Mouse (Mus musculus) ES-E14 (cell line): ENCODE results near the gene Gfer. TPM values are rescaled to one million over a fixed set of nuclear protein-coding genes. Genes with fewer than 3 reads are reported as not detected.

Experiments used
- DNase-seq: peaks from one replicate; pipeline ENCODE4 v3.0.0-alpha.2; 2013; ENCODE audit warnings: low read depth, low spot score
- H3K27ac ChIP-seq: 2 replicates; pipeline ENCODE4 v1.5.1; 2012; ENCODE audit warnings: low read depth, mild to moderate bottlenecking, low read length, moderate library complexity, mixed read lengths; ENCODE audit not compliant: poor library complexity, insufficient read depth, severe bottlenecking
- H3K36me3 ChIP-seq: 2 replicates; pipeline ENCODE4 v1.6.1; 2012; ENCODE audit warnings: mild to moderate bottlenecking, low read length, moderate library complexity, mixed read lengths; ENCODE audit not compliant: control insufficient read depth, poor library complexity, insufficient read depth, severe bottlenecking
- H3K4me1 ChIP-seq, 2 experiments: fragments of 150-350 bp in 1 of 2; sonication (generic) in 1 of 2; 2 replicates each; pipeline ENCODE4 v1.6.1; 2012; ENCODE audit warnings: low read length in 2 of 2, mild to moderate bottlenecking in 1 of 2, mixed read lengths in 1 of 2; ENCODE audit not compliant: control insufficient read depth in 2 of 2, insufficient read depth in 2 of 2, poor library complexity in 1 of 2
- H3K4me3 ChIP-seq, 2 experiments: fragments of 150-350 bp in 1 of 2; sonication (generic) in 1 of 2; 2 replicates each; pipeline ENCODE4 v1.5.1; 2012; ENCODE audit warnings: low read length in 2 of 2, low read depth in 1 of 2, mild to moderate bottlenecking in 1 of 2, mixed read lengths in 1 of 2; ENCODE audit not compliant: insufficient read depth in 1 of 2, poor library complexity in 1 of 2, severe bottlenecking in 1 of 2
- H3K9ac ChIP-seq: 2 replicates; pipeline ENCODE4 v1.6.1; 2012; ENCODE audit warnings: low read depth, mild to moderate bottlenecking, low read length, mixed read lengths; ENCODE audit not compliant: poor library complexity, insufficient read depth, severe bottlenecking
- H3K9me3 ChIP-seq: fragments of 150-350 bp; sonication (generic); 2 replicates; pipeline ENCODE4 v1.6.1; 2012; ENCODE audit warnings: low read depth, mild to moderate bottlenecking, low read length; ENCODE audit not compliant: control insufficient read depth, insufficient read depth
- CHD2 ChIP-seq: IDR thresholded peaks from 2 replicates; pipeline ENCODE4 v1.6.1; 2014; ENCODE audit warnings: mild to moderate bottlenecking, low read depth, low read length, inconsistent platforms
- HCFC1 ChIP-seq: IDR thresholded peaks from 2 replicates; pipeline ENCODE4 v1.6.1; 2012; ENCODE audit warnings: low read length, inconsistent platforms, borderline replicate concordance; ENCODE audit not compliant: insufficient read depth
- MAFK ChIP-seq: IDR thresholded peaks from 2 replicates; pipeline ENCODE4 v1.6.1; 2014; ENCODE audit warnings: mild to moderate bottlenecking, low read depth, low read length, inconsistent platforms; ENCODE audit not compliant: insufficient read depth
- ZC3H11A ChIP-seq: IDR thresholded peaks from 2 replicates; pipeline ENCODE4 v1.6.1; 2012; ENCODE audit warnings: low read depth, mild to moderate bottlenecking, inconsistent platforms, low read length, borderline replicate concordance
- ZNF384 ChIP-seq: IDR thresholded peaks from 2 replicates; pipeline ENCODE4 v1.6.1; 2012; ENCODE audit warnings: low read depth, low read length, inconsistent platforms
- in situ Hi-C, 2 experiments: fragments of 600-800 bp; cut with MboI; formaldehyde crosslinking; loops; one replicate each; pipeline ENCODE4 v1.15.1; 2025; ENCODE audit warnings: low sequenced_read_pairs in 2 of 2, inconsistent platforms in 1 of 2; ENCODE audit not compliant: unreplicated experiment in 2 of 2
- total RNA-seq: library from RNA; depleted of rRNA; stranded (reverse); fragments of 300-350 nt; gene quantifications from 2 replicates; pipeline ENCODE4 v1.2.3, GENCODE M21; 2012

The Gfer gene
- total RNA-seq, 1 experiment: 61.8 TPM

DNA sequence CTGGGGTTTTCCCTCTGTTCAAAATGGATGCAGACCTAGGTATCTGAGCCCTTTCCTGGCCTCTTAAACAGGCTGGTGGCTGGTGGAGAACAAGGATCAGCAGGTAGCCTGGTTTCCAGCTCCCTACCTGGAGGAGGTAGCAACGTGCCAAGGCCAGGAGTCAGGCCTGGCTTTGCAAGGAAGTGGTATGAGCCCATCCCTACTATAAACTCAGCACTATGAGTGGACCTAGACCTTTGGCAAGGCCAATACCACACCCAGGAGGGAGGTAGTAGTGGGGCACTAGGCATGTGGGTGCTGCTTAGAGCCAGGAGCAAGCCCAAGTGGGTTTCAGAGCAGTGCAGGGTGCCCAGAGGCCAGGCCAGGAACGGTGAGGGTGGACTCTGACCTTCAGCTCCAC lies 3.5 kb upstream of the Gfer start:
- Histone ChIP-seq H3K36me3 (peaks cover 44% of the 10 kb centered on the region), H3K27ac (no peak overlapping the region), H3K4me1 (peaks cover 11 to 13% of the 10 kb centered on the region in 2 experiments), H3K4me3 (no peak overlapping the region), H3K9ac (no peak overlapping the region), H3K9me3 (no peaks in the 10 kb centered on the region)
- TF ChIP-seq ZC3H11A (no peak), ZNF384 (no peak), CHD2 (no peak), MAFK (no peak), HCFC1 (no peak)
- in situ Hi-C loops: no loop called here
- DNase-seq: no peak

DNA sequence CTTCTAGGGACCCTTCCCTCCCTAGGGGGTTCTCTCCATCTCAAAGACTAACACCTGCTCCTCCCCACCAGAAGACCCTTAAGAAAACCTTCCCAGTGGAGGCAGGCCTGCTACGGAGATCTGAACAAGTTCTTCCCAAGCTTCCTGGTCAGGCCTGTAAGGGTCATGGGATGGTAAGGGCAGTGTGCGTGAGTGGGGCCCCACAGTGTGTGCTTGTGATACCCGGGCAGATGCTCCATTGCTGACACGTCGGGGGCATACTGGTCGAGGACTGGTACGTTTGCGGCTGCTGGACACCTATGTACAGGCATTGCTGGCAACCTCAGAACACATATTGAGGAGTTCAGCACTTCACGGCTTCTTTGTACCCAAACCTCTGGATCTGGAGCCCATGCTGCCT lies 2.8 kb upstream of the Gfer start:
- Histone ChIP-seq H3K9ac (peak overlapping the region; percentile 2; the same call in 1 of the 2 replicates), H3K4me3 (no peak overlapping the region), H3K4me1 (peaks cover 11 to 13% of the 10 kb centered on the region in 2 experiments), H3K9me3 (no peaks in the 10 kb centered on the region), H3K27ac (peak overlapping the region; percentile 55; the same call in 1 of the 2 replicates), H3K36me3 (peaks cover 40% of the 10 kb centered on the region)
- in situ Hi-C loops: no loop called here
- TF ChIP-seq HCFC1: no peak
- no peak for TF ChIP-seq ZNF384
- no peak for TF ChIP-seq CHD2
- no peak for TF ChIP-seq ZC3H11A
- TF ChIP-seq MAFK: no peak
- no peak for DNase-seq

DNA sequence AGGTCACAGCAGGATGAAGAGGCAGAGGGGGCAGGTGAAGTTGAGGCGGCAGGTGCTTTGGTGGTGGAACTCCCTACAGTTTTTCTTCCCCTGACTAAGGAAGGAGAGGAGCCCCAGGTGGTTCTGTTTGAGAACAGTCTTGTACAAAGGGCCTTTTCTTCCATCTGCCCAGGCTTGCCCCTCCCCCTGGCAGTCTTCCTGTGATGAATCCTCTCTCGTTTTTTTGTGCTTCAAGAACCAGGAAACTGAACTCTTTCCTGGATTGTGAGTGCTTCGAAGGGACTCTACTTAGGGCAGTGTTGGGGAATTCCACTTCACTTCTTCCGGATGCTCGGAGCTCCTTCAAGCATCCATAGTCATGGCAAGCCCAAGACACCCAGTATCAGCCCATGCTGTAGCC lies 2.0 kb upstream of the Gfer start:
- H3K9ac ChIP-seq: peak overlapping the region; percentile 2; the same call in 1 of the 2 replicates
- H3K27ac ChIP-seq: peak overlapping the region; percentile 55
- H3K4me1 ChIP-seq: peaks cover 11 to 13% of the 10 kb centered on the region in 2 experiments
- H3K4me3 ChIP-seq: peak overlapping the region in 1 of 2 experiments; percentile 27; a peak in 2 of 4 replicates
- H3K36me3 ChIP-seq: peaks cover 41% of the 10 kb centered on the region
- TF ChIP-seq ZNF384 (no peak), MAFK (no peak), HCFC1 (no peak), CHD2 (no peak), ZC3H11A (no peak)
- in situ Hi-C loops: no loop called here
- no peaks in the 10 kb centered on the region for H3K9me3 ChIP-seq
- no peak for DNase-seq

DNA sequence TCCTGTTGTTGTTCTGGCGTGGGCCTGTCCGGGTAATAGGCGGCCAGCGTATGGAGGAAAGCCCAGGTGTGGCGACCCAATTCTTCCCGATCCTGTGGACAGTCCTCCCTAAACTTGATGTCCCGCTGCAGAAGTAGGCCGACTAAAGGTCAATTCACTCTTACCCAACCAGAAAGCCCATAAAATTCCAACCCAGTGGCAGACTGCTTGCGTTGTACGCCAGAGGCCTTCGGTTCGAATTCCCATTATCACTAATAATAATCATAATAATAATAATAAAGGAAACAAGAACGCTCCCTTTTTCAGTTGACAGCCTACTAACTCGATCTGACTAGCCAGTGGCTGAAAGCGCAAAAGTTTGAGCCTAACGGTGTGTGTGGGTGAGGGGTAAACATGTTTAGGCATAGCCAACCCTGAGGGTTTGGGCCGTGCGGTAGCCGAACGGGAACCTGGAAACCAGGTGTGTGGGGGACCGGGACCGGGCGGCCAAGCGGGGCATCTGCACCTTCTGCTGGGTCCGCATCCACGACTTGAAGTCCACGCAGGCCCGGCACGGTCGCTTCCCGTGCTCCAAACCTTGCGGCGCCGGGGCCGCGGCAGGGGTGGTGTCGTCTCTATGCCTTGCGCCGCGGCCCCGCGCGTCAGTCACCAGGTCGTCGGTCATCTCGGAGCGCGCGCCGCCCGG lies 488 bp downstream of the Gfer start:
- Histone ChIP-seq H3K9ac (peak overlapping the region; percentile 89), H3K4me3 (peak overlapping the region; percentile 80 to 94), H3K27ac (peak overlapping the region; percentile 77), H3K9me3 (no peaks in the 10 kb centered on the region), H3K4me1 (peaks cover 11 to 13% of the 10 kb centered on the region in 2 experiments), H3K36me3 (peaks cover 23% of the 10 kb centered on the region)
- no peak for DNase-seq
- no peak for TF ChIP-seq HCFC1
- no peak for TF ChIP-seq CHD2
- TF ChIP-seq MAFK: no peak
- no peak for TF ChIP-seq ZC3H11A
- no peak for TF ChIP-seq ZNF384
- in situ Hi-C loops: no loop called here
